Mouse (Mus musculus) CD8-positive naive resting alpha-beta T cell, adult 2 months (primary cell): ENCODE measurements around the gene Tmem98.

ENCODE experiments used
- DNase-seq, 2 experiments: peaks; one replicate each; pipeline ENCODE4 v3.0.0; 2022; ENCODE audit warnings: low read depth in 2 of 2, low spot score in 2 of 2

The Tmem98 gene

DNA sequence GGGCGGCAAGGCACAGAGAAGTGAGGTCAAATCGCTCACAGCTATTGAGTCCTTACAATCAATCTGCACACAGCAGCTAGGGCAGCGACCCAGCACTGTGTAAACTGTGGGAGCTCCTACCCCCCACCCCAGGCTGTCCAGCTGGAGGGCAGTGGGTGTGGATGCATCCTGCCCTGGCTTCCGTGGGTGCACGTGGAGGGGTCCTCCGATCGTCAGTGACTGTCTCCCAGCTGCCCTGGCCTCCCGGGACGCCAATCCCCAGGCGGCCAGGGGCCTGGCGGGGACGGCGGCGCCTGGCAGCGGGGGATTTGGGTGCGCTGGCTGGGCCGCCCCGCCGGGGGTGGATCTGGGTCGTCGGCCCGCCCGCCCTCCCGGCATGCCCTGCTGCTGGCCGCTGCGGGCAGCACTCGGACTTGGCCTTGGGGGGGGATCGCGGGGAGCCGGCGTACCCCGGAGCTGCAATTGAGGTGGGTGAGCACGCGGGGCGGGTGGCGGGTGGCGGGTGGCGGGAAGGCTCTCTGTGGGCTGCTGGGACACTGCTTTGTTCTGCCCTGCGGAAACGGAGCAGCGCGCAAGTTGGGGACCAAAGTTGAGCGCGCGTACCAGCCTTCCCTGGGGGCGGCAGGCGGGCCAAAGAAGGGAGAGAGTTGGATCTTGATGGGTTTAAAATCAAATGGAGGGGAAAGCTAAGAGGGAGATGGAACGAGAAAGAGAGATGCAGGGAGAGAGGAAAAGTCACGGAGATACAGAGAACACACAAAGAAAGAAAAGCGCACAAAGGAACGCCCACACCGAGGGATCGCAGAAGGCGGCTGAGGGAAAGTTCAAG lies at the start of gene Tmem98:
Gene Tmem98, plus strand, starts transcription at position 183 of the 829 bp plus-strand sequence.
- DNase-seq = no peak

DNA sequence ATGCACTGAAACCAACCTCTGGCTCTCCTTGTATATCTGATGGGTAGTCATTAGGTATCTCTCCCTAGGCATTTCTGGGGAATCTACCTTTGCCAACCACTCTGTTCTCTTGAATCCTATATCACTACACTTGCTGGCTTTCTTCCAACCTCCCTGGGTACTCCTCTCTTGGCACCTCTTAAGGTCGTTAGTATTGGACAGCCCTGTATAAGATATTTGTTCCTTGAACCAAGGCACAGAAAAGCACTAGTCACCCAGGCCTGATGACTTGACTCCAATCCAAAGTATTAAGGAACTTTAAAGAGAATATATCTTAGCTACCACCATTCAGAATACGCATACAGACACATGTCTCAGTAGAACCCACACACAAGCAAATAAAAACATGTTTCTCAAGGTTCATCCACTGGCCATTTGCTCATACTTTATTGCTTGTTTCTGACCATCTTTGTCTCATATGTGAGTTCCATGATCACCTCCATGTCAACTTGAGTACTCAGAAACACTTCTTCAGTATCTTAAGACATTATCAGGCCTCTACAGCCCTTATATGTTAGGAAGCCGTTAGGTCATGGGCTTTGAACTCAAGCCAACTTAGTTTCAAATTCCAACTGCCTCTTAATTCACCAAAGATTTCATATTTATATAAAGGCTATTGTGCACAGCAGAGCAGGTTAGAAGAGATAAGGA lies 48.5 kb upstream of the Tmem98 start:
- DNase-seq = no peak

DNA sequence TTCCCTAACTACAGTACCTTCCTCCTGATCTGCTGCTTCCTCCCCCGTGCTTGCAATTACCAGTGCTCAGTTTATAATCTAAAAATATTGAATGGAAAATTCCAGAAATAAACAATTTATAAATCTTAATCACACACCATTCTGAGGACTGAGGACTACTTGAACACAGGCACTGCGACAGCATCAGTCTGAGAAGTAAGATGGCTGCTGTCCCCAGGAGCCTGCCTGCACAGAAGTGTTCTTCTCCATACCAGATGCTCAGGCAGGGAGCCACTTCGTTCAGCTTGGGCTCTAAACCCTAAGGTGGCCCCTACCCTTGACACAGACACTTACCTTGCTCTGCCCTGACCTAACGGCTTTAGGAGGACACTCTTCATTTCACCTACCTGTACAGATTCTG lies 47.9 kb upstream of the Tmem98 start:
- DNase-seq = no peak

DNA sequence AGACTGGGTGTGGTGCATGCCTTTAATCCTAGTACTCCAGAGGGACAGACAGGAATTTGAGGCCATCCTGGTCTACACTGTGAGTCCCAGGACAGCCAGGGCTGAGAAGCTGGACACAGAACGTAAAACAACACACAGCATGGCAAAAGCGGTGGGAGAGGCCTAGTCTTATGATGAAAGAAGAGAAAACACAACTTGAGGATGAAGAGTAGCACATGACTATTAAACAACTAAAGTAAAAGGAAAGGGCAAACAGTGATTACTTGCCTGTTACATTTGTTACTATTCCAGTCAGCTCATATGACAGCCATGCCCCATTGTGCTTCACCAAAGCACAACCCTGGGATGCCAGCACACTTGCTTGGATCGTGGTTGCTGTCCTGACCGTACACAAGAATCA lies 43.9 kb upstream of the Tmem98 start:
- DNase-seq = no peak

DNA sequence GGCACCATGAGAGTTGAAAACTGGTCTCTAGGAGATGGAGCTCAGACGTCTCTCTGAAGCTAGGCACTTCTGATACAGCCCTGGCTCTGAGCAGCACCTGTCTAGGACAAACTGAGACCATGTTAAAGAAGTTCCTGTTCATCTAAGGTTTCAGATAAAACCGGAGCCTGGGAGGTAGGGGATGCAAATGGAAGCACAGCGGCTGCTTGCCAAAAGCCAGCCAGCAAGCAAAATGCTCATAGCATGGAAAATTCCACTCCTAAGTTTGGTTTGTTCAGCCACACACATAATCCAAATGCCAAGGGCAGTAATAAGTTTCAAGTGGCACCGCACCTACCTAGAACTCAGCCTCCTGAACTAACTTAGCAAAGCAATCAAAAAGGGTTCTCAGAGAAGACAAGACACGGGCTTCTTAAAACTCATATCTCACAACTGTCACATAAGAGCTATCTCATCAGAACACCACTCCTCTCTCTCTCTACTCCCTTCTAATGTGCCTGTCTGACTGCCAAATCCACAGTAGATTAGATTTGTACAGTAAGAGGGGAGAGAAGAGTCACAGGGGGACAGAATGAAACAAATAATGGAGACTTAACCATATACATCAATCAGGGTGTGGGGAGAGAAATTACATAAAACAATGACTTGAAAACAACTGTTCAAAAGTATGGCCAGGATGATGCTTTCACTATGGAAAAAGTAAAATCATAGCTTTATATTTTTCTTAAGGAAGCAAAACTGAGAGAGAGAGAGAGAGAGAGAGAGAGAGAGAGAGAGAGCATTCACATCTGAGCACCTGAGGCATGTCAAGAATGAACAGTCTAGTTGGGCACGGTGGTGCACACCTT lies 43.3 kb upstream of the Tmem98 start:
- DNase-seq = no peak

DNA sequence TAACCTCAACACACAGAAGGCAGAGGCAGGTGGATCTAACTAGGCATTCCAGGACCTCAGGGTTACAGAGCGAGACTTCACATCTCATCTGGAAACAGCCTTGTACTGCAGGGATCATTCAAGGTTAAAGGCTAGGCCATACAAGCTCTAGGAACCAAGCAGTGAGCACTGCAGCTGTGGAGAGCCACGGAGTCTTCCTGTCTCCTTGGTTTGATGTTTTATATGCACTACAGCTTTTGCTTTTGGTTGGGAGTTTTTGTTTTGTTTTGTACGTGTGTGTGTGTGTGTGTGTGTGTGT lies 42.7 kb upstream of the Tmem98 start:
- DNase-seq = no peak

DNA sequence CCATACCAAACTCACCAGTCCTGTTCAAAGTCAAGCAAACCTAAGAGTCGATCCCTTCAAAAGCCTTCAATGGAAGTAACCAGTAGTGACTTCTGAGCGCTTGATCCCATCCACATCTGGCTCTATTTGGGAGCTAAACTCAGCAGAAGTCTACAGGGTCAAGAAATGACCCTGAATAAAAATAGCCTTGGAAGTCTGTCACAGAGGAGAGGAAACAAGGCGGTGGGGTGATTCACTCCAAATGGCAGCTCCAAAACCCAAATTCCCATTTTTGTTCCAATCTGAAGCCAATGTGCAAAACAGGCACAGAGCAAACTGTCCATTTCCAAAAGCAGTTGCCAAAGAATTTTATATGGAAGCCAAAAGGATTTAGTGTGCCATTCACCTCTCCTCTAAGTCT lies 38.8 kb upstream of the Tmem98 start:
- no peak for DNase-seq

DNA sequence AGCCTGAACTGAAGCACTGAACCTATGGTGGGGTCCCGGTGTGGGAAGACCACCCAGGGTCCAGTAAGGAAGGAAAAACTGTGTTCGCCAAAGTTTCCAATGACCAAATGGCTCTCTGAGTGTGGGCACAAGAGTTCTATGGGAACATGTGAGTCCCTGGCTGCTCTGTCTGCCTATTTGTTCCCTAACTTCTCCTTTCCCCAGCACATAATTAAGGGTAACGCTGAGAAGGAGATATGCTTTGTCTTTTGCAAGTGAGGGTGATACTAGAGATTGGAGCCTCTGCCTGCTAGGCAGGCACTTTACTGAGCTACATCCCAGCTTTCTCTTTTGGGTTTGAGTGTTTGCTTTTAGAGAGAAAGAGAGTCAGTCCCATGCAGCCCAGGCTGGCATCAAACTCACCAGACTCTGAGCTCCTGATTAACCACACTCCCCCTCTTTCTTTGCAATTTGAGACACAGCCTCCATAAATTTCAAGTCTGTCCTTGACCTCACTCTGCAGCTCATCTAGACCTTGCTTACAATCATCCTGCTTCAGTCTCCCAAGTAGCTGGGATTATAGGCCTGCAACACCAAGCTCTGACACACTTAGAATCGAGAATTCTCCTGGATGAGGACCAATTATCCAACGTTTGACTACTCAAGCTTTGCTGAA lies 38.3 kb upstream of the Tmem98 start:
- no peak for DNase-seq

DNA sequence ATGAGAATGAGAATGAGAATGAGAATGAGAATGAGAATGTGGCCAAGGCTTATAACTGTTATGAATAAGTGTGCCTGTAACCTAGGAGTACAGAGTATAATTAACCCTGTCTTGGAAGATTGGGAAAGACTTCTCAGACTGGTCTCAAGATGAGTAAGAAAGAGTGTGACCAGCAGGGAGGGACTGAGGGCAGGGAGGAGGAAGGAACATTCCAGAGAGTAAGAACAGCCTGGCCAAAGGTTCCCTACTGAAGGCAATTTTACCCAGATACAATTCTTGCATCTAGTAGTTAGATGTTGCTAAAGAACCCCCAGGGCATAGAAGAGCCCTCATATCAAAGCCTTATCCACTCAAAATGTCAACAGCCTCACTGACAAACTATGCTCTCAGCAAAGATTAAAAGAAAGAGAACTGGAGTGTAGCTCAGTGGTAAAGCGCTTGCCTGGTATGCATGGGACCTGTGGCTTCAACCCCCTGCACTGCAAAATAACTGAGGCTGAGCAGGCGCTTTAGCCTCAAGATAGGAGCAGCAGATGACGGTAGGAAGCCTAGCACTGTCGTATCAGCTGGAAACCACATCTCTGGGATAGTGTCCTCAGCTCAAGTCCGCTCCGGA lies 37.3 kb upstream of the Tmem98 start:
- no peak for DNase-seq

DNA sequence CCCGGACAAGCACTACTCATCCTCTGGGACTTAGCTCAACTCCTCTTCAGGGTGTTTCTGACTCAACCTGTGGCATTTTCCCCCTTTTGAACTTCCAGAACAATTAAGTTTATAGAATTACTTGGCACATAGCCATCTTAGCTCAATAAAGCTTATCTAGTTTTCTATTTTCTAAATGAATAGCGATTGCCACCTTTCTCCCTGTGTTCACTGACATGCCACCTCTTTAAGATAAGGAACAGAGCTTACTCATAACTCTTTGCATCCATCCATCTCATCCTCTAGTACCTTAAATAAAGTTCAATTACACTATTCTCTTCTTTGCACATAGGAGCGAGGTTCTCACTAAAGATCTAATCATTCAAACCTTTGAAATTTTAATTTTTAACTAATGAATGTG lies 34.4 kb upstream of the Tmem98 start:
- DNase-seq = no peak

DNA sequence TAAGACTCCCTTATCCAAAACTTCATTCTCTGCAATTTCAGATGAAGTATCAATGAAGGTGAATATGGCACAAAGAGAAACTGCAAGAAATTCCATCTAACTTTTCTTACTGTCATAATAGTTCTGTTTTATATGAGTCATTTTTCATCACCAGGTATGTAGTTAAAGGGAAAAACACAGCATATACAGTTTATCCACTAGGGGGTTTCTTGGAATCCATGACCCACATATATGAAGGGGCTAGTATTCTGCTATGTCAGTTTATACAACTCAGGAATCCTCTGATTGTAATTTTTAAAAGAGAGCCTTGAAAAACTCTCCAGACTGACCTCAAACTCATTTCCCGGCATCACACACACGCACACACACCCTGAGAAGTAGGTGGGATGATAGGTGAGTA lies 32.3 kb upstream of the Tmem98 start:
- DNase-seq = no peak

DNA sequence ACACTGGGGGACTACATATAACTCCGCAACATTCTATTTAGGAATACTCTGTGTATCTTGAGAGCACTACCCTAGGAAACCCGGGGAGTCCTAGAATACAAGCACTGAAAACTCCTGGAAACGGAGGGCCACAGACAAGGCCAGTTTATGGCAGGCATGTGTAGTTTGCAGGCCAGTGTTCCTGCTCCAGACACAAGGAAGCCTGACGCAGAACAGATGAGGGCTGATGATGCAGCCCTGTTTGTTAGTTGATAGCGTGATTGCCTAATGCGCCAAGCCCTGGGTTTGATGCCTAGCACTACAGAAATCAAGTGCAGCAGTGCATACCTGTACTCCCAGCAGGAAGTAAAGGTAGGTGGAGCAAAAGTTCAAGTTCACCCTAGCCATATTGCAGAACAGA lies 31.8 kb upstream of the Tmem98 start:
- DNase-seq = no peak

DNA sequence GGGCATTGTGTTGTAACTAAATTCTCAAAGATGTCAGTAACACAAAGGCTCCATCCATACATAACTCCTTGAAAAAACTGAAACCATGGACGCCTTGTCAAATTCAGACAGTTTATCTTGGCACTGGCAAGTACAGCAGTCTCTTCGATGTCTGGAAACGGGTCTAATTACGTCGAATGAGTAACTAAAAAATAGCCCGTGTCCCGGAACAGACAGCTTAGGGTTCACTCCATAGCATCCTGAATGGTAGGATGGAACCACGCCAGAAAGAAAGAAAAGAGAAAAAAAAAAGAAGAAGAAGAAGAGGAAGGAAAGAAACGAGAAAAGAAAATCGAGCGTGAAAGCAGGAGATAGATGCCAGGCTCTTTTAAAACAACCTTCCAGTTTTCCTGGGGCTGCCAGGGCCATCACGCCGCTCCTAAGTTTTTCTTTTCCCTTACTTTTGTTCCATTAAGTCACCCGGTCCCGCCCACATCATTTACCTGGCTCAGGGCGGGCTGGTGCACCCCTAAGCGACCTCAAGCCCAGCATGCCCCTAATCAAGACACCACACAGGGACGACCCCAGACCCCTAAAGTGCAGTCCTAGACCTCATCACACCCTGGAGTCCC lies 31.0 kb upstream of the Tmem98 start:
- DNase-seq = no peak

DNA sequence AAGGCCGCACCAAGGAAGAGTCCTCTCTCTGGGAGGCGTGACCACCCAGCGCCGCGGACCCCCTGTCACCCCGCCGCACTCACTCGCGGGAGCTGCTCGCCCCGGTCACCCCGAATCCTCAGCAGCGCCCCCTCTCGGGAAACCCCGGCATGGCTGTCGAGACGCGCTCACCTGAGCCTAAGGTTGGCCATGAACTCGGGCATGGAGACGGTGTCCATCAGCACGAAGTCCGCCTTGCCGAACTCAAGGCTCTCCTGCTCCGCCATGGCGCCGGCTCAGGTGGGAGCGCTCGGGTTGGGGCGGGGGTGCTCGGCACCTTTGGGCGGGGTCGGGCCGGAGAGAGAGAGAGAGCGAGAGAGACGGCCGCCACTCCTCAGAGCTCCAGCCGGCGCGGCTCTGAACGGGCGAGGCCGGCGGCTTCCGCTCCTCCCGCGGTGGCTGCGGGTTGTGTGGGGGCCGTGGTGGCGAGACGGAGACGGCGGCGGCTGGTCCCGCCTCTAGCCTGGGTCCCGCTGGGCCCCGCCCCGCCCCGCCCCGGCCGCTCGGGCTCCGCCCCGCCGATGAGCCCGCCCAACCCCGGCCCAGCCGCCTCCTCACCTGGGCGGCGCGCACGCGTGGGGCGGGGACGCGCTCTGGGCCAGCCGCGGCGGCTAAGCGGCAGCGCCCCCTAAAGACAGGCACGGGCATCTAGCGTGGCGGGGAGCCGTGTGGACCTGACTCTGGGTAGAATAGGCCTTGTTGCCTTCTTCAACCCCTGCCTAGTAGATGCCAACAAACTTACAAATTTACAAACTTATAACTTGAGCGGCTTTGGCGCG lies 30.2 kb upstream of the Tmem98 start, which contains the start of gene Myo1d:
Gene Myo1d, minus strand, starts transcription at position 499 of the 818 bp plus-strand sequence.
- peak; percentile 71 to 76 for DNase-seq

DNA sequence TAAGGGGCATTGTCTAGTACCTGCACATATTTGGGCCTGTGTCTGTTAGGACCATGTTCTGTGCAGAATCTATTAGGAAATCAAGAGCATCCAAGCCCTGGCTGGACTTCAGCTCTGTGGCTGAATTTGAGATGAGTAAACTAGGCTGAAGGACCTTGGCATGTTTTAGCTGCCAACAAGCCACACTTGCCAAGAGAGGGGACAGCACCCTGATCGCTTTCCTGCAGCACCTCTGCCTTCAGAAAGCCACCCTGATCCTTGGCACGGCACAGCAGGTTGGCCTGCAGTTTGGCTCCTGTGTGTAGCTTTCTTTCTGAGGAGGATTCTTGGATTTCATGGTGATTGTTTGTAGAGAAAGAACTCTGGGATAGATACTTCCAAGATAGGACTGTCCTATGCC lies 28.4 kb upstream of the Tmem98 start:
- DNase-seq = no peak

DNA sequence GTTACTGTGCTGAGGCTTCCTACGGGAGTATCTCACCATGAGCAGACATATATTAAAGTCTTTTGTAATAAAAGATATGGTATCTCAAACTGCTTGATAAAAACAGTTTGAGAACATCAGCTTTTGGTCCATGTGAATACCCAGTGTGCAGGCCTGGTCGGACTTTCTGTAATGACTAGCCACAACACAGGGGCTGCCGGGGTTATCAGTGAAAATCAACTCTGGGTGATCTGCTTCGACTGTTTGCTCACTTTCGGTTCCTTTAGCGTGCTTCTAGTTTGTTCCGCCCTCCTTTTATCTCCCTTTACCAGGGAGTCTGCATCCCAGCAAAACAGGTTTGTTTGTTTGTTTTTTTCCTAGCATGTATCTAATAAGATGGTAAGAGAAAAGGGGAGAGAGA lies 26.5 kb upstream of the Tmem98 start:
- DNase-seq = no peak

DNA sequence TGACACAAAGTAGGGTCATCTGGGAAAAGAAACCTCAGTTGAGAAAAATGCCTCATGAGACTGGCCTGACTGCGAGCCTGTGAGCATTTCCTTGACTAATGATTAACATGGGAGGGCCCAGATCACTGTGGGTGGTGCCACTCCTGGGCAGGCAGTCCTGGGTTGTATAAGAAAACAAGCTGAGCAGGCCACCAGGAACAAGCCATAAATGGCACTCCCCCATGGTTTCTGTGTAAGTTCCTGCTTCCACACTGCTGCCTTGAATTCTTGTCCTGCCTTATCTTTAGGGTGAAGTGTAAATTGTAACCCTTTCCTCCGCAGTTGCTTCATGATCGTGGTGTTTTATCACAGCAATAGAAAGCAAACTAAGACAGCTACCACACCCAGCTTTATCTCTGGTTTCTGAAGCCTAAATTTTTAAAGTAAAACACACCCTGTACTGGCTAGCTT lies 25.7 kb upstream of the Tmem98 start:
- no peak for DNase-seq

DNA sequence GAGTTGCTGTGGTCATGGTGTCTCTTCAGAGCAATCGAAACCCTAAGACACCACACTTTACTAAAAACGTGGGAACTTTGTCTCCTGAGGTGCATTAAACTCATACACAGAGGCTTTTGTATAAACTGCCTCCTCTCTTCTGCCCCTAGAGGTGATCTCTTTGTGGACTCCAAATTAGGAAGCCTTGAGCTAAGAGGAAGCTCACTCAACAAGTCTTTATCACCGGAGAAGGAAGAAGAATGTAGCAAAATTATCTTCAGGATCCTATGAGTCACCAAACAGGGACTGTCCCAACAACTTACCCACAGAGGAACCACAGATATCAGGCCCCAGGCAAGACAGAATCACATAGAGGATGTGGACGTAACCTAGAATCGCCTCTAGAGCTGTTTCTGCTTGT lies 24.3 kb upstream of the Tmem98 start:
- no peak for DNase-seq

DNA sequence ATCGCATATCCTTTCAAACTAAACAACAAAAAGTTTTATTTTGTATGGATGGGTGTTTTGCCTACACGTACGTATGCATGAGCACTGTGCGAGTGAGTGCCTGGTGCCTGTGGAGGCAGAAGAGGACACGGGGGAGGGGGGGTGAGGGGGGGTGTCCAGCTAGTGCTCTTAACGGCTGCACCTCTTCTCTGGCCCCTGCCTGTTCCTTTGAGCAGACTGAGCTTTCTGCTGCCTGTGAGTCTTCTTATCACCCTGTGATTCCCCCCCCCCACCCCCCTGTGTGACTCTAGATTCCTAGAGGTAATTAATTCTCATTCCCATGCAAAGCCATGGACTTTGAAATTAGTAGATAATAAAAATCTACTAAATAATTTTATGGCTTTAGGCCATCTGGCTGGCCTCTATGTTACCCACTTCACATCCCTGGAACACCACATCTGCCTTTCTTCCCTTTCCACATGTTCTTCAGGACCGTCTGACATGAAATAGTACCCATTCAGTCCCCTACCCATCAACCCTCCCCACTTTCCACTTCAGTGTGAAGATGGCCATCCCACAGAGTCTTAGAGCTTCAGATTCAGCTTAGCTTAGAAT lies 20.2 kb upstream of the Tmem98 start:
- DNase-seq = no peak
